ENCODE assay signal across 8 mouse cellular contexts in the genomic region with DNA sequence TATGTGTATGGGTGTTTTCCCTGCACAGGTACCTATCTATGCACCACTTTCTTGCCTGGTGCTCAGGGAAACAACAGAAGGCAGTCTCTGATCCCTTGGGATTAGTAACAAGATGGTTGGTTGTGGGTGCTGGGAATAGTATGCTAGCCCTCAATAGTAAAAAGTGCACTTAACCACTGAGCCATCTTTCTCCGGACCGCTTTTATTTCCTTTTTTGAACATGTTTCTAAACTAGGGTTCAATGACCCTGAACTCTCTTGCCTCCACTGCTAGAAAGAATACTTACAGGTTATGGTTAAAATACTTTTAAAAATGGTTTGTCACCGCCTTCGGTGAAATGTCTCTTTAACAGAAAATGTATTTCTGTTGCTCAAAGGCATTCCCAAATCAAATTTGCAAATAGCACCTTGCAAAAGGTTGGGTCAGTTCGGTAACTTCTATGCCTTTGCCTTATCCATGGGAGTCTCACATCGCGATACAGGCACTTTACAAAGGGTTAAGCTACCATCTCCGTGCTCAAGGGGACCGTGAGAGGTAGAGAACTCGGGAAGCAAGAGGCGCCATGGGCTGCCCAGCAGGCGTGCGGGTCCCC. TPM values are rescaled to one million over a fixed set of nuclear protein-coding genes. Genes with fewer than 3 reads are reported as not detected.
A peak's percentile ranks its signal among the peaks of the same experiment; 100 is the strongest.
DNase-seq lines count a peak whose midpoint lies in the region; ATAC-seq and TF ChIP-seq lines count a peak whose summit lies in the region.

No protein-coding gene starts in this region.

- H3K9ac ChIP-seq in midbrain, embryonic 11.5 days (ENCODE audit: low read length): peak overlapping the region; percentile 90

- peak overlapping the region; percentile 97 for H3K27ac ChIP-seq in kidney, adult 2 months (ENCODE audit: insufficient read depth, low read depth, low read length)
- peak overlapping the region; percentile 99 for H3K27ac ChIP-seq in hindbrain, embryonic 10.5 days
- H3K27ac ChIP-seq in midbrain, embryonic 11.5 days (ENCODE audit: low read depth, low read length): peak overlapping the region; percentile 96

- ATAC-seq in Patski: peak; percentile 23
- no peak for ATAC-seq in midbrain, embryonic 11.5 days (ENCODE audit: low FRiP score)

- 6% methylated on average over 13 of the region's 13 CpGs for WGBS in kidney, adult 2 months
- WGBS in hindbrain, embryonic 10.5 days: 8% methylated on average over 13 of the region's 13 CpGs
- WGBS in midbrain, embryonic 11.5 days: 11% methylated on average over 13 of the region's 13 CpGs

- CTCF ChIA-PET in Patski (lab: Charles Lee): interaction anchor here (1.4 to 2.4 kb wide), 4 partner anchors 8 to 38 kb away, joined by 3 to 23 read pairs (median 6); no protein-coding TSS in a partner anchor

- no peaks in the 10 kb centered on the region for H3K9me3 ChIP-seq in hindbrain, embryonic 10.5 days
- no peaks in the 10 kb centered on the region for H3K9me3 ChIP-seq in midbrain, embryonic 11.5 days (ENCODE audit: control insufficient read depth, low read length)

- POLR2A ChIA-PET in Patski (lab: Charles Lee): interaction anchor here (0.8 to 2.4 kb wide), 4 partner anchors 9 to 44 kb away, joined by 3 to 19 read pairs (median 12); a partner anchor contains a TSS

- peaks cover 20% of the 10 kb centered on the region for H3K4me1 ChIP-seq in kidney, adult 2 months (ENCODE audit: control insufficient read depth, insufficient read depth, low read length)
- peaks cover 27% of the 10 kb centered on the region for H3K4me1 ChIP-seq in hindbrain, embryonic 10.5 days (replicated peaks)
- peaks cover 8% of the 10 kb centered on the region; the same call in 1 of the 2 replicates for H3K4me1 ChIP-seq in midbrain, embryonic 11.5 days (ENCODE audit: control insufficient read depth, insufficient read depth, low read length)

- in situ Hi-C loops in Patski (cut with MboI; ENCODE audit: low pct_unique_long_range_greater_than_20kb): no loop called here

- H3K4me2 ChIP-seq in midbrain, embryonic 11.5 days: peak overlapping the region; percentile 56

- no peak for TF ChIP-seq POLR2A in kidney, adult 2 months (IDR thresholded peaks at IDR 0.05; ENCODE audit: low read depth, low read length)

- DNase-seq in kidney, adult 2 months: no peak
- DNase-seq in kidney, postnatal 25 days: no peak
- no peak for DNase-seq in Patski (ENCODE audit: low read depth, low spot score)
- DNase-seq in hindbrain, embryonic 10.5 days (ENCODE audit: low spot score): no peak
- DNase-seq in midbrain, embryonic 11.5 days (ENCODE audit: low spot score, missing footprints): no peak
- no peak for DNase-seq in layer of hippocampus, adult 9-11 months
- no peak for DNase-seq in layer of hippocampus, postnatal 10 days (ENCODE audit: low spot score in 2 of 2)
- DNase-seq in right cerebral cortex, postnatal 4 days: no peak

- no peaks in the 10 kb centered on the region for H3K36me3 ChIP-seq in kidney, adult 2 months (ENCODE audit: control insufficient read depth, insufficient read depth, low read length)
- no peaks in the 10 kb centered on the region for H3K36me3 ChIP-seq in hindbrain, embryonic 10.5 days
- H3K36me3 ChIP-seq in midbrain, embryonic 11.5 days (ENCODE audit: control insufficient read depth, insufficient read depth, low read length): no peaks in the 10 kb centered on the region

- H3K4me3 ChIP-seq in kidney, adult 2 months (ENCODE audit: insufficient read depth, low read depth, low read length): peak overlapping the region; percentile 88
- peak overlapping the region; percentile 71 for H3K4me3 ChIP-seq in hindbrain, embryonic 10.5 days
- peak overlapping the region; percentile 48 for H3K4me3 ChIP-seq in midbrain, embryonic 11.5 days (ENCODE audit: low read depth, low read length)

- TF ChIP-seq CTCF in kidney, adult 2 months (conservative IDR thresholded peaks at IDR 0.05; ENCODE audit: insufficient read depth, insufficient read length, low read depth, low read length): no peak
- no peak for TF ChIP-seq CTCF in Patski (IDR thresholded peaks at IDR 0.05)

- H3K27me3 ChIP-seq in kidney, adult 2 months (replicated peaks; ENCODE audit: control insufficient read depth, insufficient read depth, low read length): no peaks in the 10 kb centered on the region
- H3K27me3 ChIP-seq in Patski: no peaks in the 10 kb centered on the region
- no peaks in the 10 kb centered on the region for H3K27me3 ChIP-seq in hindbrain, embryonic 10.5 days (ENCODE audit: insufficient read depth, poor library complexity, severe bottlenecking)
- no peaks in the 10 kb centered on the region for H3K27me3 ChIP-seq in midbrain, embryonic 11.5 days (ENCODE audit: control insufficient read depth, insufficient read depth, low read length)

RNA-seq across cellular contexts. Expression of a gene that starts 39.7 kb away (rescaled TPM):
- polyA plus RNA-seq in kidney, adult 2 months (2012; rRNA removed): 622 and 651 TPM in 2 replicates
- 2,326 TPM for polyA plus RNA-seq in Patski (2021)
- 2,611 and 3,050 TPM in 2 replicates for polyA plus RNA-seq in hindbrain, embryonic 10.5 days (2016; fragmentation: Nextera tagmentation; extraction: Ambion mirVana)
- 3,090 and 3,352 TPM in 2 replicates for polyA plus RNA-seq in midbrain, embryonic 11.5 days (2014; fragmentation: Nextera tagmentation; extraction: Ambion mirVana)
- 100 to 1,000 TPM; 617 to 662 TPM for total RNA-seq in layer of hippocampus, postnatal 10 days (2021)
